Mouse (Mus musculus) CD4-positive naive resting alpha-beta T cell, adult 76 days (primary cell): ENCODE measurements around the gene Serpinb9e. TPM values are rescaled to one million over a fixed set of nuclear protein-coding genes. Genes with fewer than 3 reads are reported as not detected.

Experiments used
- total RNA-seq: library from RNA; stranded (reverse); gene quantifications from one replicate; pipeline ENCODE4 v1.2.4, GENCODE M21; 2023

Gene Serpinb9e
- not detected for total RNA-seq

GRCm38 (mm10) chr13:33249312-33249711 lies at the start of gene Serpinb9e:
Gene Serpinb9e, plus strand, starts transcription at chr13:33249612.

Other genes with a start within 250 kb of the Serpinb9e start
- 4.7 TPM for gene Serpinb9, start 246.4 kb upstream of the Serpinb9e start, total RNA-seq
- gene Serpinb9b, start 222.2 kb upstream of the Serpinb9e start, total RNA-seq: 0.26 TPM
- gene Serpinb1b, start 171.0 kb upstream of the Serpinb9e start, total RNA-seq: not detected
- not detected for gene Serpinb9c, start 89.9 kb upstream of the Serpinb9e start, total RNA-seq
- gene Serpinb9d, start 56.7 kb upstream of the Serpinb9e start, total RNA-seq: not detected
- gene Serpinb9f, start 74.5 kb downstream of the Serpinb9e start, total RNA-seq: not detected
- not detected for gene Gm11397, start 146.1 kb downstream of the Serpinb9e start, total RNA-seq
- not detected for gene Serpinb9g, start 235.2 kb downstream of the Serpinb9e start, total RNA-seq